Mouse (Mus musculus): ENCODE measurements around the gene Mvb12b. TPM values are rescaled to one million over a fixed set of nuclear protein-coding genes. Genes with fewer than 3 reads are reported as not detected.

Mvb12b gene
- total and polyA plus RNA-seq, 2 experiments = 0.83 to 2.7 TPM

GRCm38 (mm10) chr2:33764476-33764875 is 123.3 kb downstream of the Mvb12b start:
- H3K4me1 ChIP-seq (ENCODE audit: control insufficient read depth, insufficient read depth, low read length) = no peaks in the 10 kb centered on the region
- no peak overlapping the region for H3K4me3 ChIP-seq (ENCODE audit: insufficient read depth, low read depth, low read length)
- H3K9ac ChIP-seq (ENCODE audit: low read depth, low read length) = no peak overlapping the region
- H3K27me3 ChIP-seq (ENCODE audit: control insufficient read depth, insufficient read depth, low read length) = no peaks in the 10 kb centered on the region
- no peak overlapping the region for H3K27ac ChIP-seq (replicated peaks; ENCODE audit: insufficient read depth, low read depth, low read length)
- TF ChIP-seq CTCF (IDR thresholded peaks at IDR 0.05; ENCODE audit: low read depth, low read length) (no peak), POLR2A (IDR thresholded peaks at IDR 0.05; ENCODE audit: extremely low read depth, insufficient read depth, low read length) (no peak)
- no peaks in the 10 kb centered on the region for H3K36me3 ChIP-seq (ENCODE audit: control insufficient read depth, insufficient read depth, low read length)
- WGBS = 84% methylated on average over 8 of the region's 8 CpGs
- DNase-seq (ENCODE audit: extremely low read depth, low read depth, low spot score) = no peak
- no peaks in the 10 kb centered on the region for H3K79me2 ChIP-seq (ENCODE audit: control insufficient read depth, insufficient read depth, low read length)

GRCm38 (mm10) chr2:33762210-33762609 is 125.5 kb downstream of the Mvb12b start:
- H3K27me3 ChIP-seq (ENCODE audit: control insufficient read depth, insufficient read depth, low read length) = no peaks in the 10 kb centered on the region
- no peaks in the 10 kb centered on the region for H3K79me2 ChIP-seq (ENCODE audit: control insufficient read depth, insufficient read depth, low read length)
- WGBS = 80% methylated on average over 6 of the region's 6 CpGs
- no peak overlapping the region for H3K27ac ChIP-seq (replicated peaks; ENCODE audit: insufficient read depth, low read depth, low read length)
- H3K4me3 ChIP-seq (ENCODE audit: insufficient read depth, low read depth, low read length) = no peak overlapping the region
- no peaks in the 10 kb centered on the region for H3K4me1 ChIP-seq (ENCODE audit: control insufficient read depth, insufficient read depth, low read length)
- DNase-seq (ENCODE audit: extremely low read depth, low read depth, low spot score) = no peak
- TF ChIP-seq CTCF (IDR thresholded peaks at IDR 0.05; ENCODE audit: low read depth, low read length) = no peak
- no peak for TF ChIP-seq POLR2A (IDR thresholded peaks at IDR 0.05; ENCODE audit: extremely low read depth, insufficient read depth, low read length)
- no peaks in the 10 kb centered on the region for H3K36me3 ChIP-seq (ENCODE audit: control insufficient read depth, insufficient read depth, low read length)
- H3K9ac ChIP-seq (ENCODE audit: low read depth, low read length) = no peak overlapping the region

- no peak overlapping the region for H3K27ac ChIP-seq (replicated peaks; ENCODE audit: insufficient read depth, low read depth, low read length)
- H3K4me3 ChIP-seq (ENCODE audit: insufficient read depth, low read depth, low read length) = no peak overlapping the region
- H3K4me1 ChIP-seq (ENCODE audit: control insufficient read depth, insufficient read depth, low read length) = no peaks in the 10 kb centered on the region
- H3K9ac ChIP-seq (ENCODE audit: low read depth, low read length) = no peak overlapping the region
- TF ChIP-seq CTCF (IDR thresholded peaks at IDR 0.05; ENCODE audit: low read depth, low read length) = no peak
- TF ChIP-seq POLR2A (IDR thresholded peaks at IDR 0.05; ENCODE audit: extremely low read depth, insufficient read depth, low read length) = no peak
- no peaks in the 10 kb centered on the region for H3K79me2 ChIP-seq (ENCODE audit: control insufficient read depth, insufficient read depth, low read length)
- no peaks in the 10 kb centered on the region for H3K27me3 ChIP-seq (ENCODE audit: control insufficient read depth, insufficient read depth, low read length)
- no peak for DNase-seq (ENCODE audit: extremely low read depth, low read depth, low spot score)
- 74% methylated on average over 13 of the region's 13 CpGs for WGBS
- H3K36me3 ChIP-seq (ENCODE audit: control insufficient read depth, insufficient read depth, low read length) = no peaks in the 10 kb centered on the region
Observed at GRCm38 (mm10) chr2:33760571-33760991, 127.2 kb downstream of the Mvb12b start.

GRCm38 (mm10) chr2:33759447-33759846 is 128.3 kb downstream of the Mvb12b start:
- no peaks in the 10 kb centered on the region for H3K36me3 ChIP-seq (ENCODE audit: control insufficient read depth, insufficient read depth, low read length)
- no peak overlapping the region for H3K27ac ChIP-seq (replicated peaks; ENCODE audit: insufficient read depth, low read depth, low read length)
- no peaks in the 10 kb centered on the region for H3K79me2 ChIP-seq (ENCODE audit: control insufficient read depth, insufficient read depth, low read length)
- DNase-seq (ENCODE audit: extremely low read depth, low read depth, low spot score) = no peak
- peaks cover under 1% of the 10 kb centered on the region; the same call in 1 of the 2 replicates for H3K4me1 ChIP-seq (ENCODE audit: control insufficient read depth, insufficient read depth, low read length)
- no peak overlapping the region for H3K4me3 ChIP-seq (ENCODE audit: insufficient read depth, low read depth, low read length)
- WGBS = 88% methylated on average over 10 of the region's 10 CpGs
- no peaks in the 10 kb centered on the region for H3K27me3 ChIP-seq (ENCODE audit: control insufficient read depth, insufficient read depth, low read length)
- TF ChIP-seq CTCF (IDR thresholded peaks at IDR 0.05; ENCODE audit: low read depth, low read length) (no peak), POLR2A (IDR thresholded peaks at IDR 0.05; ENCODE audit: extremely low read depth, insufficient read depth, low read length) (no peak)
- H3K9ac ChIP-seq (ENCODE audit: low read depth, low read length) = no peak overlapping the region

DNA sequence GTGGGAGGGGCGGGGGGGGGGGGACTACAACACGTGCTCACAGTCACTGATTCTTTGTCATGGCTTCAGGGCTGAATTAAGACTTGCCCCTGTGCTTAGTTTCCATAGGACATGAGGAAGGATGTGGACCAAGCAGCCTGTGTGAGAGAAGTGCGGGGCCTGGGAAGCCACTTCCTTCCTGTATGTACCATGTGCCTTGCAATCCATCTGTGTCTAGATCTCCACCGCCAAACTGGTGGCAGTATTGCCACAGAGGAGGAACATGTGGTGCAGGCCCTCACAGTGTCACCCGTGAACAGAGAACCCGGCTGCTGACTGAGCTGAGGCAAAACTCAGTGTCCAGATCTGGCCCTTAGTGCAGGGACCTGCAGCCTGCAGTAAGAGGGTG is 132.1 kb downstream of the Mvb12b start:
- no peak for DNase-seq (ENCODE audit: extremely low read depth, low read depth, low spot score)
- H3K4me3 ChIP-seq (ENCODE audit: insufficient read depth, low read depth, low read length) = no peak overlapping the region
- no peaks in the 10 kb centered on the region for H3K79me2 ChIP-seq (ENCODE audit: control insufficient read depth, insufficient read depth, low read length)
- 72% methylated on average over 6 of the region's 6 CpGs for WGBS
- no peaks in the 10 kb centered on the region for H3K27me3 ChIP-seq (ENCODE audit: control insufficient read depth, insufficient read depth, low read length)
- peaks cover 4% of the 10 kb centered on the region; the same call in 1 of the 2 replicates for H3K4me1 ChIP-seq (ENCODE audit: control insufficient read depth, insufficient read depth, low read length)
- H3K27ac ChIP-seq (replicated peaks; ENCODE audit: insufficient read depth, low read depth, low read length) = no peak overlapping the region
- no peak for TF ChIP-seq CTCF (IDR thresholded peaks at IDR 0.05; ENCODE audit: low read depth, low read length)
- TF ChIP-seq POLR2A (IDR thresholded peaks at IDR 0.05; ENCODE audit: extremely low read depth, insufficient read depth, low read length) = no peak
- no peak overlapping the region for H3K9ac ChIP-seq (ENCODE audit: low read depth, low read length)
- H3K36me3 ChIP-seq (ENCODE audit: control insufficient read depth, insufficient read depth, low read length) = no peaks in the 10 kb centered on the region

GRCm38 (mm10) chr2:33754980-33755632 is 132.6 kb downstream of the Mvb12b start:
- Histone ChIP-seq H3K9ac (ENCODE audit: low read depth, low read length) (no peak overlapping the region), H3K79me2 (ENCODE audit: control insufficient read depth, insufficient read depth, low read length) (no peaks in the 10 kb centered on the region), H3K27me3 (ENCODE audit: control insufficient read depth, insufficient read depth, low read length) (no peaks in the 10 kb centered on the region), H3K36me3 (ENCODE audit: control insufficient read depth, insufficient read depth, low read length) (no peaks in the 10 kb centered on the region), H3K4me3 (ENCODE audit: insufficient read depth, low read depth, low read length) (no peak overlapping the region), H3K27ac (replicated peaks; ENCODE audit: insufficient read depth, low read depth, low read length) (no peak overlapping the region), H3K4me1 (ENCODE audit: control insufficient read depth, insufficient read depth, low read length) (peaks cover 4% of the 10 kb centered on the region; the same call in 1 of the 2 replicates)
- 79% methylated on average over 7 of the region's 7 CpGs for WGBS
- no peak for TF ChIP-seq POLR2A (IDR thresholded peaks at IDR 0.05; ENCODE audit: extremely low read depth, insufficient read depth, low read length)
- TF ChIP-seq CTCF (IDR thresholded peaks at IDR 0.05; ENCODE audit: low read depth, low read length) = no peak
- DNase-seq (ENCODE audit: extremely low read depth, low read depth, low spot score) = no peak
